Mouse (Mus musculus): ENCODE results near the gene Gm21897.
A peak's percentile ranks its signal among the peaks of the same experiment; 100 is the strongest.
"Not testable (repeated sequence)": the region's sequence is repeated elsewhere in the genome, so short reads cannot be mapped to it uniquely, and the experiment has no call there.

Gene Gm21897

DNA sequence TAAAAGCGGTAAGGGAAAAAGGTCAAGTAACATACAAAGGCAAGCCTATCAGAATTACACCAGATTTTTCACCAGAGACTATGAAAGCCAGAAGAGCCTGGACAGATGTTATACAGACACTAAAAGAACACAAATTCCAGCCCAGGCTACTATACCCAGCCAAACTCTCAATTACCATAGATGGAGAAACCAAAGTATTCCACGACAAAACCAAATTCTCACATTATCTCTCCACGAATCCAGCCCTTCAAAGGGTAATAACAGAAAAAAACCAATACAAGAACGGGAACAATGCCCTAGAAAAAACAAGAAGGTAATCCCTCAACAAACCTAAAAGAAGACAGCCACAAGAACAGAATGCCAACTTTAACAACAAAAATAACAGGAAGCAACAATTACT is at the start of gene Gm21897:
Gene Gm21897 (plus strand): TSS at position 301 of the 400 bp plus-strand sequence.
- not testable (repeated sequence) for DNase-seq

DNA sequence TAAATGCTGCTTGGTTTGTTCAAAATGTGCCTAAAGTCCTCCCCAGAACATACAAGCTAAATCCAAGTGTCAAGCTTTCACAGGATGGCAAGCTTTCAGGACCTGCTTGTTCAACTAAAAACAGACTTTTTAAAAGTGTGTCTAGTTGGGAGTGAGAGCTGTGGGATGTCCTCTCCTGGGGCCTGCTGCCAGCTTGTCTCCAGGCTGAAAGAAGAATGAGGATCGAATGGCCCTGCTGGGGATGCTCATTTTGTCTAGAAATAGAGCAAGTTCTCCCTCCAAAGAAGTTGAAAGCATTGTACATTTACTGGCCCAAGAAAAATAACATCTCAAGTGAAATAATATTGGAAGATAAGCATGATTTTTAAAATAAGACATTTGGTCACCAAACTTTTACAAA is 45.0 kb upstream of the Gm21897 start:
- DNase-seq, result no peak

DNA sequence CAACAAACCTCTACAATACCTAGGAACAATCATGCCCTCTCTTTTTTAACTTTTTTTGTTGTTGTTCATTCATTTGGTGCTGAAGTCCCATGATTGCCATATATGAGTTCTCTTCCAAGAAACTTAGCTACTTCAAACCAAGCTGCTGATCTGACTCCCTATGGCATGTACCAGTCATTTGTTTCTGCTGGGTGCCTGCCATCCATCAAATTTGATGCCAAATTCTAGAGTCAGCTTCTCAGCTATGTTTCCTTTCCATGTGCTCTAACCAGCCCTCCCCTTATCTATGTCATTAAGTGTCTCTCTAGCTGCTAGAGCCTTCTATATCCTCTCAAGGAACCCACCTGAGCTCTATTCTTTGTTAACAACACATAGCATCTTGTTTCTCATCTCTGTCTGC is 39.8 kb upstream of the Gm21897 start:
- no peak for DNase-seq

GRCm38 (mm10) chr16:15293041-15293440 is 24.2 kb upstream of the Gm21897 start:
- no peak for DNase-seq

DNA sequence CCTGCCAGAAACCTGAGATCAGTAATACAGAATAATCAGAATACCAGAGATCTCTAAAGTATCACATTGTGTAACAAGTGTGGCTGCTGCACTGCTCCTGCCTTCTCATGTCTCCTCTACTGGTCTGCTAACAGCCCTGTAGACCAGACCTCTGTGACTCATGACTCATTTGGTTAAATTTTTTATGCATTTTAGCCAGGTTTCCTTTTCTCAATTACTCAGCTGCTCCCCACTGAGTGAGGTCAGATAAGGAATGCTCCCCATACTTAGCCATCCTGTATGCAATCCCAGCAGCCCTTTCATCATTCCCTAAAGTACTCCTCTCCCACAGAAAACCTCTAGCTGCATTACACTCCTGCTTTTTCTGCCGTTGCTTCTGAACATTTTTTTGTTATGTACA is 23.0 kb upstream of the Gm21897 start:
- no peak for DNase-seq

DNA sequence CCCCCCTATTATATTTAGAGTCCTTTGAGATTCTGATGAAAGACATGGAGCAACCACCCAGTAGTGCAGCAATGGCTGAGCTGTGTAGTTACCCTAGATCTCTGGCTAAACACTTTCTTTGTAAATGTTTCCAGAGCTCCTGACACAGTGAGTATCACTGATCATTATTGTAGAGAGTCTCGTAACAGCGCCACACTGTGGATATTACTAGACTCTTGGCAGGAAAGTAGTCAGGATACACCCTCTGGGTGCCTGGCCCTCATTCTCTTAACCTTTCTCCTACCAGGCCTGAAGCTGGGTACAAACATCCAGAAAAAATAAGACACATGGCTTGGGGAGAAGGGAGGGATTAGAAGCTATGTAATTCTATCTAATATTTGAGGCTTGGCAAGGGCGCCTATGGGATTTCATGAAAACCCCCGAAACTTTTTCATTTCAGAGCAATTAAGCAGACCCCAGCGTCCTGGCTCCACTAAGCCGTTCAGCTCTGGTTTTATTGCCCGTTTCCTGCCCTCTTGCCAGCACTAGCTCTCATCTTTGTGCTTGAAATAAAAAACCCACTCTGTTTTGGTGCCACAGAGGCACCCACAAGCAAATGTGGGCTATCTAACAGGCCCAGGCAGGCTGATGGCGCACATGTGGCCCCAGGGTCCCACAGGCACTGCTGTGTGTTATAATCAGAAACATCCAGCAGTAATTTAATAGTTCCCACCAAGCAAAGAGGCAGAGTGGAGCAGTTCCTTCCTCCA is 22.2 kb upstream of the Gm21897 start:
- peak; percentile 34 to 48 for DNase-seq

DNA sequence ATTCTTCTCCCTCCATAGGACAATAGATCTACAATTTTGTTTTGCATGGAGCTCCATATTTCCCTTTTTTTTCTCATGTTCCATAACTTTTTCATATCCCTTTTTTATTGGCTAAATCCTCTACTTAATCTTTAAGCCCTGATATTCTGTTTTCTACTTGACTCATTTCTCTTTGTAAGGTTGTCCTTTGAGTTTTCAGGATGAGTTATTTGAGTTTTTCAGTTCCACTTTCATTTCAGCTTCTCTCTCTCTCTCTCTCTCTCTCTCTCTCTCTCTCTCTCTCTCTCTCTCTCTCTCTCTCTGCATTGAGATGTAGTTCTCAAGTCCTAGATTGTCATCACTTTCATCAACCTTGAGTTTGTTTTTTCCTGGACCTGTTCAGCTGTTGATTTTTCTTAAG is 17.3 kb downstream of the Gm21897 start:
- DNase-seq, result no peak

DNA sequence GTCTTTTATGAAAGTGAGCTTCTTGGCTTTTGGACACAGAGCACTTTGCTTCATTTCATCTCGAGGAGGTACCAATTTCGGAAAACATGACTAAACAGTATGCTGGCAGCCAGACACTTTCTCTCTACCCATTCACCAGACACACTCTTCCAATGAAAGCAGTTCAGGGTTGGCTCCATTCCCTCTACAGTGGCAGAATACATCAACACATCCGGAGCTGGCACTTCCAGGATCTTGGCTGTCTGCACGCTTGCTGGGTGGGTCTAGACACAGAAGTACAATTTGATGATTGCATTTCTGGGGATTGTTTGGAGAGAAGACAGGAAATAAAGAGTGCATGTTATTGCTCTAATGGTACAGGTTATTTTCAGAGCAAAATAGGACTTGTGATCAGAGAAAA is 21.8 kb downstream of the Gm21897 start:
- peak; percentile 21 to 44 for DNase-seq

DNA sequence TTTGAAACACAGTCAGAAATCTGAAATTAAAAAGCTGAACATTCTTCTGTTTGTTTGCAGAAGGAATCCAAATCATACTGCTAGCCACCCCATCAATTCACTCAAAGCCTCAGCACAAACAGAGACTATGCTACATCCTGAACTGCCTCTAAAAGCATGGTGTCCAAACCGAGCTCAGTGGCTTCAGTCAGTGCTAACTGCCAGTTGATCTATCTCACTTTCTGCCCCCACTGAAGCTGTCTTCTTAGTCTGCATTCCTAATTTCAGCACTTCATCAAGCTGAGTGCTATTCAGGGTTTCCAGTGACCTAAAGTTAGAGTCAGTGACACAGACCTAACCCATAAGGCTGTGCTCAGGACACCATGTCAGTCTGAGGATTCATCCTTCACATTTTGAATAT is 28.8 kb downstream of the Gm21897 start:
- DNase-seq, result no peak

GRCm38 (mm10) chr16:15349381-15349780 is 32.1 kb downstream of the Gm21897 start:
- DNase-seq, result no peak

DNA sequence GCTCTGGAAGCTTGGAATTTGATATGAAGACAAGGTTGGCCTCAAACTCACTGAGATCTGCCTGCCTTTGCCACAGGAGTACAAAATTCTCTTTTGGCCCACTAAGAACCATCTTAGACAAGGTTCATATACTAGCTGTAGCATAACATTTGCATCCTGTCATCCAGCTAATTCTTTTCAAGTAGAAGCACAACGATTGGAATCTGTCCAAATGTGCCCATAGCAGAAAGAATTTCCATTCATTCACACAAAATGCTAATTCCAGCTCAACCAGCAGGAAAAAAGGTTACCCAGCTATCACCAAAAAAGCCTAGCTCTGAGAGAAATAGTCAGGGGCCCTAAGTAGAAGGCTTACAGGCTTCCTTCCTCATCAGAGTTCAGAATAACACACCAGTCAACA is 34.0 kb downstream of the Gm21897 start:
- no peak for DNase-seq

DNA sequence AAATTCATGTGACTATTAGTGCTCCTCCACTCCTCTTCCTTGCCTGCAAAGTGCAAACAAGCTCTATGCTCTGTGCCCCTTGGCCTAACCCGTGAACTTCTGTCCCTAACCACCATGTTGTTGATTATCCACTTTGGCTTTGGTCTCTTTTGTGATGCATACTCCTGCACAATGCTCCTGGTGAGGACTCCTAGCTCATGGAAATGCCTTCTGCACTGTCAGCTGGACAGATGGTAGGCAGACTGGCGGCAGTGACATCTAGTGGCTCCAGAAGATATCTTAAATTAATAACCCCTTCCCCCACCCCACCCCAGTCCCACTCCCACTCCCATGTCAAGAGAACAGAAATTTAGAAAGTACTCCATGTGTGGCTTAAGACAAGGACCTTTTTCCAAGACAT is 35.1 kb downstream of the Gm21897 start:
- peak in 1 of 2 experiments; percentile 9 for DNase-seq

- no peak for DNase-seq
Measured at GRCm38 (mm10) chr16:15354901-15355300, 37.6 kb downstream of the Gm21897 start.

- DNase-seq, result no peak
Measured at GRCm38 (mm10) chr16:15355339-15355738, 38.1 kb downstream of the Gm21897 start.

GRCm38 (mm10) chr16:15357766-15358165 is 40.5 kb downstream of the Gm21897 start:
- DNase-seq, result no peak

- DNase-seq, result no peak
Measured at GRCm38 (mm10) chr16:15359110-15359782, 42.0 kb downstream of the Gm21897 start.

DNA sequence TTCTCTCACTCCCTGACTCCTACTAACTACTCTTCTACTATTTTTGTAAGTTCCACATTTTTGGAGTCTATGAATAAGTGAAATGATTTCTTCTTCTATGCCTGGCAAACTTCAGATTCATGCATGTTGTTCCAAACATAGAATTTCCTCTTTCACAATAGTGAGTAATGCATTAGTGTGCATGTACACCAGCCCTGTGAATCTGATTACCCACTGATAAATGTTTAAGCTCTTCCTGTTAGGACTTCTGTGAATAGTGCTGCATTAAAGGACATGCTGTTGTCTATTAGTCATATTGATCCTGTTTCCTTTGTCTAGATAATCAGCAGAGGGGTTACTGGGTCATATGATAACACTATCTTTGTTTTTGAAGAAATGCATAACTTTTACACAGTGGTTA is 43.6 kb downstream of the Gm21897 start:
- no peak for DNase-seq

All from kidney, postnatal 36 days (tissue).